Comparison of ENCODE assay signal across 13 mouse cellular contexts in the genomic region with DNA sequence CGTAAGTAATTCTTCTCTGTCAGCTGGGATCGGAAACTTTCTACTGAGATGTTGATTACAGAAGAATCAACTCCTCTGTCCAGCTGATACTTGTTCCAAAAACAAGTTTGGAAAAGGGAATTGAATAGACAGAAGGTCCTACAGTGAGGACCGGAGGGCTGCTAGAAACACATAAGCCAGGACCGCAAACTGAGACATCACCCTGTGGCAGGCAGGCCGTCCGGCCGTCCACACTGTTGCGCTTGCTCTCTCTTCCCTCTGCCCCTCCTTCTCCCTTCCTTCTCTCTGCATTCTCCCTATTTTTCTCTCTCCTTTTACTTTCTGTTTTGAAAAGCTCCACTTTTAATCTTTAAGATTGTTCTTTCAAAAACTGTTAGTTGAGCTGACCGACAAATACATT.
"Had no signal": no experiment of that assay in that cellular context is flagged by ENCODE, and none has a peak within 500 bp of the region (broad histone marks: within the 10 kb centered on the region; RNA-seq: fewer than 3 reads in every experiment).

No protein-coding gene starts in this region.

- H3K4me3 ChIP-seq: layer of hippocampus, adult 2 months; limb, embryonic 13.5 days; midbrain, embryonic 12.5 days; neural tube, embryonic 13.5 days had no signal

- DNase-seq: left cerebral cortex, postnatal 4 days; lung, adult 18-20 months; retina, postnatal 1 day; right cerebral cortex, postnatal 4 days; spleen, adult 18-20 months; thymus, adult 18-20 months; thymus, postnatal 14 days had no signal

- H3K27me3 ChIP-seq: limb, embryonic 13.5 days; midbrain, embryonic 12.5 days; neural tube, embryonic 13.5 days had no signal

- H3K9me3 ChIP-seq: limb, embryonic 13.5 days; midbrain, embryonic 12.5 days; neural tube, embryonic 13.5 days had no signal

- ATAC-seq: midbrain, embryonic 16.5 days had no signal

- H3K9ac ChIP-seq: limb, embryonic 13.5 days; liver, embryonic 14.5 days; midbrain, embryonic 12.5 days; neural tube, embryonic 13.5 days had no signal

- H3K4me2 ChIP-seq: limb, embryonic 13.5 days; midbrain, embryonic 12.5 days; neural tube, embryonic 13.5 days had no signal

- H3K27ac ChIP-seq: layer of hippocampus, adult 2 months; limb, embryonic 13.5 days; liver, embryonic 14.5 days; midbrain, embryonic 12.5 days; neural tube, embryonic 13.5 days had no signal

- H3K4me1 ChIP-seq: limb, embryonic 13.5 days; midbrain, embryonic 12.5 days; neural tube, embryonic 13.5 days had no signal
